8 mouse cellular contexts compared by ENCODE assay signal in genomic region chr2:49569862-49570777, GRCm38 (mm10). TPM values are rescaled to one million over a fixed set of nuclear protein-coding genes. Genes with fewer than 3 reads are reported as not detected.
DNase-seq lines count a peak whose midpoint lies in the region; ATAC-seq lines count a peak whose summit lies in the region.

No protein-coding gene starts in this region.

- H3K9me3 ChIP-seq in forebrain, embryonic 16.5 days (ENCODE audit: control insufficient read depth, low read length), result no peaks in the 10 kb centered on the region
- no peaks in the 10 kb centered on the region for H3K9me3 ChIP-seq in hindbrain, embryonic 12.5 days (replicated peaks)
- H3K9me3 ChIP-seq in neural tube, embryonic 14.5 days (ENCODE audit: control insufficient read depth, low read length), result no peaks in the 10 kb centered on the region

- H3K4me1 ChIP-seq in forebrain, embryonic 16.5 days (replicated peaks; ENCODE audit: control insufficient read depth, insufficient read depth, low read length), result peaks cover 34% of the 10 kb centered on the region
- H3K4me1 ChIP-seq in hindbrain, embryonic 12.5 days, result peaks cover 31% of the 10 kb centered on the region
- H3K4me1 ChIP-seq in neural tube, embryonic 14.5 days (ENCODE audit: control insufficient read depth, insufficient read depth, low read length), result peaks cover 13% of the 10 kb centered on the region; the same call in 1 of the 2 replicates

- H3K4me3 ChIP-seq in forebrain, embryonic 16.5 days (replicated peaks; ENCODE audit: low read length), result no peak overlapping the region
- H3K4me3 ChIP-seq in hindbrain, embryonic 12.5 days, result no peak overlapping the region
- no peak overlapping the region for H3K4me3 ChIP-seq in neural tube, embryonic 14.5 days (ENCODE audit: low read depth, low read length)

- no peaks in the 10 kb centered on the region for H3K27me3 ChIP-seq in forebrain, embryonic 16.5 days (replicated peaks; ENCODE audit: control insufficient read depth, insufficient read depth, low read length)
- H3K27me3 ChIP-seq in hindbrain, embryonic 12.5 days, result no peaks in the 10 kb centered on the region
- H3K27me3 ChIP-seq in neural tube, embryonic 14.5 days (ENCODE audit: control insufficient read depth, insufficient read depth, low read length), result no peaks in the 10 kb centered on the region

- H3K36me3 ChIP-seq in forebrain, embryonic 16.5 days (ENCODE audit: control insufficient read depth, insufficient read depth), result no peaks in the 10 kb centered on the region
- H3K36me3 ChIP-seq in hindbrain, embryonic 12.5 days, result no peaks in the 10 kb centered on the region
- no peaks in the 10 kb centered on the region for H3K36me3 ChIP-seq in neural tube, embryonic 14.5 days (ENCODE audit: control insufficient read depth, insufficient read depth, low read length)

- no peak overlapping the region for H3K9ac ChIP-seq in forebrain, embryonic 16.5 days (replicated peaks; ENCODE audit: low read depth, low read length)
- no peak overlapping the region for H3K9ac ChIP-seq in hindbrain, embryonic 12.5 days
- H3K9ac ChIP-seq in neural tube, embryonic 14.5 days (replicated peaks; ENCODE audit: low read depth, low read length), result no peak overlapping the region

- peak; percentile 90 for ATAC-seq in cerebellum, adult (ENCODE audit: insufficient number of reproducible peaks, low FRiP score, low TSS enrichment)
- ATAC-seq in forebrain, embryonic 16.5 days, result peak; percentile 71
- ATAC-seq in hindbrain, embryonic 12.5 days (ENCODE audit: low FRiP score), result 0 out of 2 replicates have a peak, but pooled peaks have one; percentile 10
- peak; percentile 29; the same call in 1 of the 2 replicates for ATAC-seq in neural tube, embryonic 14.5 days (ENCODE audit: low read depth)
- ATAC-seq in activated CD4-positive, CD25-positive, alpha-beta regulatory T cell, adult 4 months, result no peak

- WGBS in forebrain, embryonic 16.5 days, result 22% methylated on average over 16 of the region's 16 CpGs
- WGBS in hindbrain, embryonic 12.5 days, result 67% methylated on average over 16 of the region's 16 CpGs
- 55% methylated on average over 16 of the region's 16 CpGs for WGBS in neural tube, embryonic 14.5 days

- peak overlapping the region; percentile 65 for H3K27ac ChIP-seq in forebrain, embryonic 16.5 days (ENCODE audit: low read length)
- H3K27ac ChIP-seq in hindbrain, embryonic 12.5 days, result no peak overlapping the region
- H3K27ac ChIP-seq in neural tube, embryonic 14.5 days (ENCODE audit: low read depth, low read length), result 0 out of 2 replicates have a peak overlapping the region, but pooled peaks have one; percentile 28

- peak; percentile 24 for DNase-seq in MN1 (ENCODE audit: low spot score)
- DNase-seq in left cerebral cortex, postnatal 25 days (ENCODE audit: low spot score in 2 of 2), result peak; percentile 22 to 47
- no peak for DNase-seq in T-cell, adult 2 months (ENCODE audit: low spot score)

- peak overlapping the region; percentile 9 for H3K4me2 ChIP-seq in forebrain, embryonic 16.5 days (ENCODE audit: low read length)
- H3K4me2 ChIP-seq in hindbrain, embryonic 12.5 days (replicated peaks), result no peak overlapping the region
- no peak overlapping the region for H3K4me2 ChIP-seq in neural tube, embryonic 14.5 days (ENCODE audit: low read depth, low read length)

- intact Hi-C loops in left cerebral cortex, postnatal 25 days (cut with DNase I), result loop anchor here (2.0 to 5.0 kb wide), 3 partner anchors 49 to 142 kb away; partner anchors contain the start of gene Kif5c

RNA-seq across cellular contexts. Expression of gene Kif5c, which starts 49.0 kb away (rescaled TPM):
- polyA plus RNA-seq in forebrain, embryonic 16.5 days (2015; fragmentation: Nextera tagmentation; extraction: Ambion mirVana), result 173 and 180 TPM in 2 replicates
- 153 and 157 TPM in 2 replicates for polyA plus RNA-seq in hindbrain, embryonic 12.5 days (2016; fragmentation: Nextera tagmentation; extraction: Ambion mirVana)
- total RNA-seq in left cerebral cortex, postnatal 25 days (2021), result 100 to 1,000 TPM; 577 to 597 TPM
- polyA plus RNA-seq in neural tube, embryonic 14.5 days (2014; fragmentation: Nextera tagmentation; extraction: Ambion mirVana), result 218 and 254 TPM in 2 replicates
- polyA plus RNA-seq in activated CD4-positive, CD25-positive, alpha-beta regulatory T cell, adult 4 months (2017; shearing (Covaris generic)), result 1 to 10 TPM; 1.5 to 2.0 TPM

Comparison
In these comparisons a context has a peak if more than half of its experiments do, and no peak if none do; other contexts are left out.
1. RNA of gene Kif5c, which starts 49.0 kb away (polyA plus RNA-seq): 218 to 254 TPM in neural tube, embryonic 14.5 days, 173 to 180 TPM in forebrain, embryonic 16.5 days and 153 to 157 TPM in hindbrain, embryonic 12.5 days; 1.5 to 2.0 TPM in activated CD4-positive, CD25-positive, alpha-beta regulatory T cell, adult 4 months; every median in the first group is over 10 times any median in the second.